Mouse (Mus musculus) adrenal gland (tissue): Measurements from ENCODE around the gene 4930519P11Rik.

ENCODE experiments used
- intact Hi-C: fragments of 180-260 bp; cut with DNase I; formaldehyde crosslinking; loops from one replicate; pipeline ENCODE4 v1.15.1; 2025
- long read RNA-seq, 2 experiments: library from polyadenylated mRNA; unstranded; transcript quantifications; one replicate each; pipeline ENCODE4 v2.0.0; 2020; ENCODE audit warnings: borderline replicate concordance in 1 of 2; ENCODE audit not compliant: insufficient replicate concordance in 1 of 2

The 4930519P11Rik gene
- long read RNA-seq, experiment 1: 0 reads
- long read RNA-seq, experiment 2: 0 reads

DNA sequence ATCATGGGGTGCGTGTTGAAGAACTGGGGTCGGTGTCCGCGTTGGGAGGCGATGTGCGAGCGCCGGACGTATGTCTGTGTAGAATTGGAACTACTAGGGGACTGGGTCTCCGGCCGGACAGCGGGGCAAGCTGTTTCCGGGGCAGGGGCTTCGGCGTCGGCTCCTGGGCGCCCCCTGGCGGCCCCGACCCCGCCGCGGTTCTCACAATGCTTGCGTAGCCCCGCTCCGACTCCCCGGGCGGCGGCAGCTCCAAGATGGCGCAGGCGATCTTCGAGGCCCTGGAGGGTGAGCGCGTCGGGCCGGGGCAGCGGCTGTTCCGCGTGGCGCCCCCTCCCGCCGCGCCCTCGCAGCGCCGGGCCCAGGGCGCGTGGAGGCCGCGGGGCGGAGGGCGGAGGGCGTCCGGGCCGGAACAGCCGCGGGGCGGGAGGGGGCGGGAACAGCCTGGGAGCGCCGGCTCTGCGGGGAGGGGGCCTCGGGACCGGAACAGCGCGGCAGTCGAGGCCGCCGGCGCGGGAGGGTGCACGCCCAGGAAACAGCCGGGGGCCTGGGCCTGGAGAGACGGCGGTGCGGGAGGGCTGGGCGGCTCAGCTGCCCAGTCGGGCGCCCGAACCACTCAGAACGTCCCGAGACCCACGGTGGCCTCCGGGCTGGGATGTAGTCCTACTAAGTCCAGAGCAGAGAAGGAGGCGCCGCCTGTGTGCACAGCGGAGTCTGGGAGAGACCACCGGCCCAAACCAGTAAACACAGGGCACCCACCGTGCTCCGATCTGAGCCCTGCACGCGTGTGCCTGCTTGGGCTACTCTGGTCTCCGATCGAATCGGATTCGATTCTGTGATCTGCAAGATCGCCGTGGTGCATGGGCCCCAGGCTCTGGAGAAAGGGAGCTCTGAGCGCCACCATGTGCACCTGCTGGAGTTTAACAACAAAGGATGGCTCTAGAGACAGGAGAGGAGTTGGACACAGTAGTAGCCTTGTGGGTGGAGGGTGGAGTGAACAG, at the start of gene 4930519P11Rik, which contains the start of gene Zfp341:
Gene 4930519P11Rik, minus strand, starts transcription at position 320 of the 998 bp plus-strand sequence.
Gene Zfp341, plus strand, starts transcription at position 180 of the 998 bp plus-strand sequence.
- intact Hi-C loops: loop anchor here (5.0 kb wide), 2 partner anchors 41 to 201 kb away; no protein-coding TSS in a partner anchor

DNA sequence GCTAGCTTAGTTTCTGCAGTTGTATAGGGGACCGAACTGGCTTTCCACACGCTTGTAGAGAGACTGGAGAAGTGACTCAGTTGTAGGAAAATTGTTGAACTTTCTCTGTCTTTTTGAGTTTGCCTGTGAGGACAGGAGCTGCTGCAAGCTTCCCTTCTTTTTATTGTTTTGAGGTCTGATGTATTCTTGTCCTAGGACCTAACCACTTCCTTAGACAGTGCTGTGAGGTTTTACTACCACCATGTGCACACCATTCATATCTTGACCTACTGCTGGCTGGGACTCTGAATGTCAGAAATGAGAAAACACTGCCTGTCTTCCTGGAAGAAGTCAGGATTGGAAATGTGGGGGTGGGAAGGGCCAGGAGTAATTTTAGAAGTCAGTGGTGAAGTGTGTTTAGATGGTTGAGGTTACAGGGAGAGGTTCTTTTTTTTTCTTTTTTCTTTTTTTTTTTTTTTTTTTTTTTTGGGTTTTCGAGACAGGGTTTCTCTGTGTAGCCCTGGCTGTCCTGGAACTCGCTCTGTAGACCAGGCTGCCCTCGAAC, 46.4 kb upstream of the 4930519P11Rik start:
- intact Hi-C loops: no loop called here

DNA sequence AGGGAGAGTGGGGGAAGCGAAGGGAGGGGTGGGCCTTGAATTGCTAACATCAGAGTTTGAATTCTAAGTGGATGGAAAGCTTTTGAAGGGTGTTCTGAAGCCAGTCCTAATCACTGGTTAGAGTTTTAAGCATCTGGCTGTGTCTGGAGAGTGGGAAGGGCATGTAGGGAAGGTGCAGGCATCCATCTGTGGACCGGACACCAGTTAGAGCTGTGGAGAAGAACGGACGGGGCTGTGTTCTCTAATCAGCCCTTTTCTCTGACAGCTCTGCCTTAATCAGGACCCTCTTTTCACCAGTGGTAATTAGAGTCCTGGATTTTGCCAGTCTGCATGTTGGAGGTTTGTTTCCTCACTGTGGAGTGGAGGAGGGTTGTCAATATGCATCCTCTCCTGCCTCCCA, 45.8 kb upstream of the 4930519P11Rik start:
- intact Hi-C loops: no loop called here

DNA sequence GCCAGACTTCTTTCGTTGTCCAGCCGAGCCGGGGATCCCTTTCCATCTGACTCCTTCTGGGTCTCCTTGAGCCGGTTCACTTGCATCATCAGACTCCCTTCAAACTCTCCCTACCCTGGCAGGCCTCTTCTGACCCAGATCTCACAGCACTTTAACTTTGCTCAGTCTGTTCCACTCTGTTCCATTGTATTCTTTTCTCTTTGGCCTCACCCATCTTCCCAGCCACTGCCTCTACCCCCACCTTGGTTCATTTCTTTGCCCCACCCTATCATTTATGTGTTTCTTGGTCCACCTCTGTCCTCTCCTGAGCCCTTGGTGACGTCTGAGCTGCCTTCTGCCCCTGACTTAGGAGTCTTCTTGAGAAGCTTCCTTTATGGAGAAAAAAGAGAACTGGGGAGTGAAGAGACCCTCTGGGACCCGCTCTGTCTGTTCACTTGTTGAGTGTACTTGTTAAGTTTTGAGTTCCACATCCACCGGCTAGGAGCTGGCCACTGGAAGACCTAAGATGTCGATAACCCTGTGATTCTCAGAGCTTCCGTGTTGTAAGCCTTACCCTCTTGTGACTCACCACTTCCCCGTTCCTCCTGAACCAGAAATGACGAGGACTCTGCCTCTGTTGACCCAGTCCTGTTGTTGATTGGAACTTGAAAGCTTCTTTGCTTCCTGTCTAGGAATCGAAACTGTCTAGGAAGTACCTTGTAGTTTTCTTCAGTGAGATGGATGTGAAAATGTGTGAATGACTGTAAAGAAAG, 44.4 kb upstream of the 4930519P11Rik start:
- intact Hi-C loops: no loop called here

DNA sequence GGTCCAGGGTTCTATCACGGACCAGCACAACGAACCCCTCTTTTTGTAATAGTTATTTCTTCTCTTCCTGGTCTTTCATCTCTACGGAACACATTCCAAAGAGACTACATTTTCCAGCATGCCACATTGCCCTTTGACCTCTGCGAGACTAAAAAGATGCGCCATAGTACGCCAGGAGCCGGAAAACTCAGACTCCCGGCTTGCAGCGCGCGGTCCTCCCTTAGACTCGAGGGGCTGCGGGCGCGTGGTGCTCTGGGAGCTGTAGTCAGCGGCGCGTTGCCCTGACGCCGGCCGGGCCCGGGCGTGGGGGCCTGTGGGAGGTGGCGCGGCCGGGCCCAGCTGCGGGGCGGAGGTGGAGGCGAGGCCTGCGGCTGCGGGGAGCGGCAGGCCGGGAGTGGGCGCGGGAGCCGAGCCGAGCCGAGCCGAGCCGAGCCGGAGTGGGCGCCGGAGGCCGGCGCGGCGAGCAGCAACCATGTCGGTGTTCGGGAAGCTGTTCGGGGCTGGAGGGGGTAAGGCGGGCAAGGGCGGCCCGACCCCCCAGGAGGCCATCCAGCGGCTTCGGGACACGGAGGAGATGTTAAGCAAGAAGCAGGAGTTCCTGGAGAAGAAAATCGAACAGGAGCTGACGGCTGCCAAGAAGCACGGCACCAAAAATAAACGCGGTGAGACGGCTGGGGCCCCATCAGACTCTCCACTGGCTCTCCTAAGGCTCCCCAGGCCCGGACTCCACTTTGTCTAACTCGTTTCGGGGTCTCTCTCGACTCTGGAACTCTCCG, 43.7 kb upstream of the 4930519P11Rik start:
- intact Hi-C loops: no loop called here

DNA sequence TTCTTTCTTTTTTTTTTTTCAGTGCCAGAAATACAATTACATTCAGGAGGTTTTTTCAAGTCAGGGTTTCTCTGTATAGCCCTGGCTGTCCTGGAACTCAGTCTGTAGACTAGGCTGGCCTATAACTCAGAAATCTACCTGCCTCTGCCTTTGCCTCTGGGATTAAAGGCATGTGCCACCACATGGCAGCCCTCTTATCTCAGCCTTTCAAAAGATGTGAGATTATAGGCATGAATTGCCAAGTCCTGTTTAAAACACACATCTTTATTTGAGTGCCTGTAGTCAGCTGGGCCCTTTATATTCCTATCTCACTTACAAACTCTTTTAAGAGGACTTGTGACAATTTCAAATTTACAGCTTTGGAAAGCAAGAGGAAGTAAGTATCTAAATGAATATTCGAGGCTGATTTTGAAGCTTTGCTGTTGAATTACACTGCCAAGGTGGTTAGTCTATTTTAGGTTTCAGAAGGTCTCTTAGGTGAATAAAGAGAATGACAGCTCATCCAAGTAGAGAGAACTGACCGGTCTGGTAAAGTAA, 42.7 kb upstream of the 4930519P11Rik start:
- intact Hi-C loops: no loop called here

DNA sequence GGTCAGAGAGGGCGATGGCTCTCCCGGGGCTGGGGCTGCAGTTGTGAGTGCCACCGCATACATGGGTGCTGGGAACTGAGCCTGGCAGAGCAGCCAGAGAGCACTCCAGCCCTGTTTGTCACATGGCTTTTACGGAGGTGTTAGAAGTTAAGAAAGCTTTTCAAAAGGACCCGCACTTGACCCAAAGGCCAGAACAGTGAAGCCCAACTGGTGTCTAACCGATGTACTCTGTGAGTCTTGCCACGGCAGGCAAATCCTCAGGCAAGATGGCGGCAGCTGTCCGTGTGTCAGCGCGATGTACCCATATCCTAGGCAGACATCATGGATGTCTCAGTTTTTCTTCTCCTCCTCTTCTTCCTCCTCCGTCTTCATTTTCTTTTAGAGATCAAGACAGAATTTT, 41.7 kb upstream of the 4930519P11Rik start:
- intact Hi-C loops: no loop called here

DNA sequence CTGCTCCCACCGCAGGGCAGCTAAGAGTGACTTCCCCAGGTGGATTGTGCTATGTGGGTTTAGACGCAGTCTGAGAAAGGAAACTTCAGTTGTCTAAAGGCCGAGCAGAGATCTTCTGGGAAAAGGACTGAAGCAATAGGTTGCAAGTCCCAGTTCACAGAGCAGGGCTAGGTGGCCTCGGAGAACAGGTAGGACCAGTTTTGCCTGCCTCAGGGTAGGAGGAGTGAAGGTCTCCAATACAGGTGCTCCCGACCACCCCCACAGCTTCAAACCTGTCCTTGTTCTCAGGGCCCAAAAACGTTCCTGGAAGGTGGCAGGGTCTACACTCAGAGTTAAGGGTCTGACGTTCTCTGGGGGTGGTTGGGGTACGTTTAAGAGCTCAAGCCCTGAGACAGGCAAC, 38.1 kb upstream of the 4930519P11Rik start, which contains the start of gene Chmp4b:
Gene Chmp4b, plus strand, starts transcription at position 343 of the 400 bp plus-strand sequence.
- intact Hi-C loops: no loop called here

DNA sequence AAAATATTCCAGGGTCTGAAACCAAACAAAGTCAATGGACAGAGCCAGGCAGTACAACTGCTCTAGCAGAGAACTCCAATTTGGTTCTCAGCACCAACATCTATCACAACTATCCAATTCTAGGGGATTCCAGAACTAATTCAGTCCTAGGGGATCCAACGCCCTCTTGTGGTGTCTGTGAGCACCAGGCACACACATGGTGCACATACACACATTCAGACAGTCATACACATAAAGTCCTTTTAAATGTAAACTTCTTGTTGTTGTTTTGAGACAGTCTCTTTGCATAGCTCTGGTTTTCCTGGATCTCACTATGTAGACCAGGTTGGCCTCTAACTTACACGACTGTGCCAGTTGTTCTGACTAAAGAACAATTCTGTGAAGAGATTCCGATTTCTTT, 37.2 kb upstream of the 4930519P11Rik start:
- intact Hi-C loops: no loop called here

DNA sequence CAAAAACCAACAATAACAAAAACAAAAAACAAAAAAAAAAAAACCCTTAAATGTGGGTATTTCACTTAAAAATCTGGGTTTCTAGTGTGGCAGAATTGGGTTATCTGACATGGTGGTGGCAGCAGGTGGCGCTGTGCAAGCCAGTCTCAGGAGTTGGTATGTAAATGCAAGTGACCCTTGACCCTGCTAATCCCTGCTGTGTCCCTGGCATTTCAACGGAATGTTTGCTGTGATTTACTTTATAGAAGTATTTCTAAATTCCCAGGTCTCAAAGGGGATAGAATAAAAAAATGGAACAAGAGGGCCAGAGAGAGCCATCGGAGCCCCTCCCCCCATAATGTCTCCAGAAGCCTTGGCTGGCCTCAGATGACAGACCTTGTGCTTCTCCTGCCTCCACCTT, 34.8 kb upstream of the 4930519P11Rik start:
- intact Hi-C loops: loop anchor here (5.0 to 10.0 kb wide), 2 partner anchors 39 to 297 kb away; no protein-coding TSS in a partner anchor

DNA sequence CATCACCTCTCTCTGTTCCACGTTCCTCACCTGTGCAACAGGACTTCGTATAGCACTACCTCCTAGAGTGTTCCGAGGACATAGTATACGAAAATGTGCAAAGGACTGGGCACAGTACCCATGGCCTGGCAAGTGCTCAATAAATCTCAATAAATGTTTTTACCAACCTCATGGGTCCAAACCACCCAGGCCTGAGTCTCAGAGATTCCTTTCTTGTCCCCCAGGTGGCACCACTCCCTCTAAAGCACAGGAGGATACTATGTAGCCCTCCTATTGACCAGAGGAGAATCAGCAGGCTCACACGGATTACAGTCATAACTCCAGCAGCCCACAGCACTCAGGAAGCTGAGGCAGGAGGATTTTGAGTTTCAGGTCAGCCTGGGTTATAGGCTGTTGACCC, 33.4 kb upstream of the 4930519P11Rik start:
- intact Hi-C loops: loop anchor here (5.0 to 10.0 kb wide), 2 partner anchors 41 to 298 kb away; no protein-coding TSS in a partner anchor

DNA sequence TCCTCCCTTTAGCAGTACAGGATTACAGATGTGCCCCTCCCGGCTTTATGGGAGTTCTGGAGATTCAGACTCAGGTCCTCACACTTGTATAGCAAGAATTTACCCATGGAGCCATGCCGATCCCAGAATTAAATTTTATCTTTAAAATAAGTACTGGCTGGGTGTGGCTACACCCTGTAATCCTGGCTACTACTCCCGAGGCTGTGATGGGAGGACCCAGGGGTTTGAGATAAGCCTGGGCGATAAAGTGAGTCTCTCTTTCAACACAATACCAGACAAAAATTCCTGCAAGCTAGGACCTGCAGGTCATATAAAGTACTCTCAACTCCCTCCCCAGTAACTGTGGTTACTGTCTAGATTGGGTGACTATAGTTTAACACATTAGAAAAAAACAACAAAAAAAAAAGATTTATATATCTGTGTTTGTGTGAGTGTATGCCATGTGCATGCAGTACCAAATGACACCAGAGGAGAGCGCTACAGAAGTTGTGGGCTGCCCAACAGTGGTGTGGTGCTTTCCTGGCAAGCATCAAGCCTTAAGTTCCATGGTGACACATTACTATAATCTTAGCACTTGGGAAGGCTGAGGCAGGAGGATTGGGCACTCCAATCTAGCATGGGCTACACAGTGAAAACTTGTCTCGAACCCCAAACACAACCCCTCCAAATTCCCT, 29.6 kb upstream of the 4930519P11Rik start:
- intact Hi-C loops: loop anchor here (10.0 kb wide), 1 partner anchor 302 kb away; no protein-coding TSS in a partner anchor

DNA sequence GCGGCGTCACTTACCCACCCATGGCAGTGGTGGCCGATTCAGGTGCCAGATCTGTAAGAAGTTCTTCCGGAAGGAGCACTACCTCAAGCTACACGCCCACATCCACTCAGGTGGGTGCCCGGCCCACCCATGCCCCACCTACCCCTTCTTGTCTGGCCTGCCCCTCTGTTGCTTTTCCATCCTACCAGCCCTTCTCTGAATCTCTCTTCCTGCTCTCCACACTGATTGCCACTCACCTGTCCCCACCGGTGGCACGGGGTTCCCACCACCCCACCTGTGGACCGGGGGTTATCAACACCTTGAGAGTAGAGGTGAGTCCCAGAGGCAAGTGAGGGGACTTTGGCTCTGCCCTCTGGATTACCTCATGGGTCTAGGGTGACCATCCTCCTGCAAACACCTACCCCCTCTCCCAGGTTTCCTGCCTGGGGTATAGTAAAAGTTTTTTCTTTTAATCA, 28.8 kb upstream of the 4930519P11Rik start:
- intact Hi-C loops: loop anchor here (10.0 kb wide), 1 partner anchor 303 kb away; no protein-coding TSS in a partner anchor

DNA sequence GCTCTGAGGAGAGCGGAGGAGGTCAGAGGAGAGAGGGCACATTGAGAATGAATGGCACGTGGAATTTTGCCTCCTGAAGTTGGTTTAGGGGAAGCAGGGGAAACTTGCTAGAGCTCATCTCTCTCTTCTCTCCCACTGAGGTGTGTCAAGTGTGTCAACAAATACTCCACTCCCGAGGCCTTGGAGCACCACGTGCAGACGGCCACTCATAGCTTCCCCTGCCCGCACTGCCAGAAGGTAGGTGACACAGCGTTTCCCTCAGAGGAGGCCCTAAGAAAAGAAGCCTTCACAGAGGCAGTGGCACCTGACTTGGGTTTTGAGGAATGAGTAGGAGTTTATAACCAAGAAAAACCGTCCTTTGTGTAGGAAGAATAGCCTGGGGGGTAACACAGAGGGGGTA, 27.9 kb upstream of the 4930519P11Rik start:
- intact Hi-C loops: loop anchor here (10.0 kb wide), 1 partner anchor 304 kb away; no protein-coding TSS in a partner anchor

DNA sequence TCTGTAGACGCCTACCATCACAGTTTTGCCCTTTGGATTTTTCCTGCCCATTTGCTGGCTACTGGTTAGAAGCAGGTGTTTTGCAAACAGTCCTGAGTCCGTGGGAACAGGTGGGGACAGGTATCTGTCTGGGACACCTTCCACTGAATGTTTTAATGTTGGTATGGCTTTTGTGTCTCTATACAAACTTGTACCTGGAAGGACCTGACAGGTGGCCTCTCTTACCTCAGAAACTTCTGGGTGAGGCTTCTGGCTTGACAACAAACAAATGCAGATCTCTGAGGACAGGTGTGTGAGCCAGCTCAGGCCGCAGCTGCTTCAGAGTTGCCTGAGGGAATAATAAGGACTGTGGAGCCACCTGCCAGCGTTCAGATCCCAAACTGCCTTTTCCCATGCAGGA, 25.9 kb upstream of the 4930519P11Rik start:
- intact Hi-C loops: no loop called here

DNA sequence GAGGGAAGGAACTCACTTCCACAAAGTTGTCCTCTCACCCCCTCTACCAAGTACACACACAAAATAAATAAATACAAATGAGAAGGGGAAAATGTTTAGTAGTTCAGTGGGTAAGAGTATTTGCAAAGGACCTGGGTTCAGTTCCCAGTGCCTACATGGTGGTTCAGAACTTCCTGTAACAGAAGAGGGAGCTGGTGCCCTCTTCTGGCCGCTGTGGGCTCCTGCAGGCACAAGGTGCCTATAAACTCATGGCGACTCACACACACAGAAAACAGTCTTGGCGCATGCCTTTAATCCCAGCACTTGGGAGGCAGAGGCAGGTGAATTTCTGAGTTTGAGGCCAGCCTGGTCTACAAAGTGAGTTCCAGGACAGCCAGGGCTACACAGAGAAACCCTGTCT, 25.3 kb upstream of the 4930519P11Rik start:
- intact Hi-C loops: no loop called here

DNA sequence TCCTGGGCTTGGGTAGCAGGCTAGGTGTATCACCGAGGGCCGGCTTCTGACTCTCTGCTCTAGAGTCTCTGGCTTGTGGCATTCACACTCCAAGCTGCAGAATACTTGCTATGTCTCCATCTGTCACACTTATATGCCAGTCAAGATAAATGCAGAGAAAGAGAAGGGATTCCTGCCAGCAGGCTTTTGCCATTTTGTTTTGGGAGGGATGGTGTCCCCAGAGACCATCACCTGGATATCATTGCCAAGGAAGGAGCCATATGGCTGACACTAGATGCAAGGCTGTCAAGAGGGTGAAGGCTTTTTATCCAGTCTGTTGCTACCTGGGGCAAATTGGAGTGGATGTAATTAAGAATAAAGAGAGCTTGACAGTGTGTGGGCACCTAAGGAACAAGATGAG, 22.6 kb upstream of the 4930519P11Rik start:
- intact Hi-C loops: no loop called here

DNA sequence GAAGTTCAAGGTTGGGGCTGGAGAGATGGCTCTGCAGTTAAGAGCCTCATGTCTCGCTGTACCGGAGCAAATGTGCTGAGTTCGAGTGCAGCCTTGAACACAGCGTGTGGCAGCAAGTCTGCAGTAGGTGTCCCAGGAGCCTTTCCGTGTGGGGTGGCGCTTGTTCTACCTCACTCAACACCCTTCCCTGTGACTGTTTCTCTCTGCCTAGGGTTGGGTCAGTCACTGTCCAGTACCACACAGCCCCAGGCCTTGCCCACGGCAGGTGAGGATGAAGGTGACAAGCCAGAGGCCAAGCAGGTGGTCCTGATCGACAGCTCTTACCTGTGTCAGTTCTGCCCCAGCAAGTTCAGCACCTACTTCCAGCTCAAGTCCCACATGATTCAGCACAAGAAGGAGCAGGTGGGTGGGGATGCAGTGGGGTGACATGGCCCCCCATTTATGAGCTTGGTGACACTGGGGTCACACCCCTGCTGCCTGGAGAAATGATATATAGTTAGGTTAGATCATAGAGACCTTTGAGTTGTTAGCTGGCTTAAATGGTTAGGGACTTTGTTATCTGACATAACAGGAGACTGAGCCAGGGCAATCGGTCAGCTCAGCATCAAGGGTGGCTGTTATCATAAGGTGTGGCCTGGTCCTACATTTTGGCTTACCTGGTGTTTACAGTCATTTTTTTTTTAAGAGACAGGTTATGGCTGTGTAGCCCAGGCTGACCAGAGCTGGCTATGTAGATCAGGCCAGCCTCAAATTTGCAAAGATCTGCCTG, 20.8 kb upstream of the 4930519P11Rik start:
- intact Hi-C loops: no loop called here
